Mouse (Mus musculus): ENCODE measurements around the gene C1ra.
"Not testable (repeated sequence)": the region's sequence is repeated elsewhere in the genome, so short reads cannot be mapped to it uniquely, and the experiment has no call there.

Gene C1ra

GRCm38 (mm10) chr6:124544466-124544865 lies 32.3 kb downstream of the C1ra start:
- DNase-seq (ENCODE audit: low spot score in 2 of 2): peak in 1 of 2 experiments; percentile 25

GRCm38 (mm10) chr6:124545425-124545824 lies 33.2 kb downstream of the C1ra start:
- no peak for DNase-seq (ENCODE audit: low spot score in 2 of 2)

- DNase-seq (ENCODE audit: low spot score in 2 of 2): not testable (repeated sequence)
Measured at GRCm38 (mm10) chr6:124547979-124548378, 35.8 kb downstream of the C1ra start.

GRCm38 (mm10) chr6:124549023-124549550 lies 36.9 kb downstream of the C1ra start:
- peak in 1 of 2 experiments; percentile 6 for DNase-seq (ENCODE audit: low spot score in 2 of 2)

- no peak for DNase-seq (ENCODE audit: low spot score in 2 of 2)
Measured at GRCm38 (mm10) chr6:124552766-124553165, 40.6 kb downstream of the C1ra start.

- DNase-seq (ENCODE audit: low spot score in 2 of 2): not testable (repeated sequence)
Measured at GRCm38 (mm10) chr6:124555956-124556355, 43.8 kb downstream of the C1ra start.

GRCm38 (mm10) chr6:124561156-124561555 lies 49.0 kb downstream of the C1ra start:
- not testable (repeated sequence) for DNase-seq (ENCODE audit: low spot score in 2 of 2)

- DNase-seq (ENCODE audit: low spot score in 2 of 2): not testable (repeated sequence)
Measured at GRCm38 (mm10) chr6:124561611-124562010, 49.4 kb downstream of the C1ra start.

- peak; percentile 43 to 54 for DNase-seq (ENCODE audit: low spot score in 2 of 2)
Measured at GRCm38 (mm10) chr6:124570026-124570425, 57.8 kb downstream of the C1ra start, which contains the start of gene C1rb. Gene C1rb, plus strand, starts transcription at chr6:124570294.

Measured in urinary bladder, postnatal 36 days (tissue).